Mouse (Mus musculus): ENCODE data around the gene Ank3.

Ank3 gene

DNA sequence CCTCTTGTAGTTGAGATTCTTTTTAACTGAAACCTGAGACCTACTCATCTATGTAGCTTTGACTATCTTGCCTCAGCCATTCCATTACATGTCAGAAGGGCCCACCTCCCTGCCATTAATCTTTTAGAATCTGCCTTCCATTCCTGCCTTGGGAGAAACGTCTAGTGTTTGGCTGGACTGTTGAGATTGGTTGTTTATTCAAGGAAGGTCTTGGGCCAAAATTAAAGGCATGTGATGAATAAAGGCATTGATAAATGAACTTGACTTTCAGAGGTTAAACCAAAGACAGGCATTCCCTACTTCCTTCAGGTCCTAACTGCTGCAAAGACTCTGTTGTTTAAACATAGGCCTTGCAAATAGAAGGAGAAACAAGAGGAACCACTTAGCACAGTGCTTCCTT, 271.9 kb downstream of the Ank3 start:
- peak; percentile 33 for DNase-seq (ENCODE audit: low read depth)

DNA sequence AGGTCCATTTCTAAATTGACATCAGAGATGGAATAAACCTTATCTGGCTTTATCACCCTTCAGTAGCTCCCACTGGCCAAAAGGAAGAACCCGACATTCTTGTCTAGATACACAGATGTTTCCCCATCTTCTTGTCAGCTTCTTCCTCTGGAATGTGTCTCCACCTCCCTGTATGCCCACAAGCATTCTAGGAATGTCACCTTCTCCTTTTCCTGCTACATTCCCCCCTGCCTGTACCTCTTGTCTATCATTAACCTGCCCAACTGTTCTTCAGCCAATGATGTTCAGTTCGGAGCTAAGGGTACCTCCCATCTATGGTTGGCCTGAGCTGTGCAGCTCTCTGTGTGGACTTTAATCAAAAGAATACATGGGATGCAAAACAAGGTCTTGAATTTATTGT, 272.4 kb downstream of the Ank3 start:
- no peak for DNase-seq (ENCODE audit: low read depth)

DNA sequence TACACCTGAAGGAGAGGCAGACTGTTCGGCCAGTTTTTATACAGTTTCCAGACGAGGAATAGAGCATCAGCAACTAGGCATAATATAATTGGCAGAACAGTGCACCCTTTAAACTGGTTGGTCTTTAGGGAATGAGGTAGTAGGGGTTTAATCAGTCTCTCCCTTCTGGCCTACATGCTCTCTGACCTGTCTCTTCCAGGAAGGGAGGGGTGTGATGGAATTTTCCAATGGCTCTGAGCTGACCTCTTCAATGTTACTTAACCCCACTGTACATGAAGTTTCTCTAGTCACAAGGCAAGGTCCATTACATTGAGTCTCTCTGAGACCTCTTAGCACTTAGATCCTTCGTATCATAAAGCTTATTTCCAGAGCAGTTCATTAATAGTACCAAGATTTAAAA, 272.9 kb downstream of the Ank3 start:
- DNase-seq (ENCODE audit: low read depth) = no peak

DNA sequence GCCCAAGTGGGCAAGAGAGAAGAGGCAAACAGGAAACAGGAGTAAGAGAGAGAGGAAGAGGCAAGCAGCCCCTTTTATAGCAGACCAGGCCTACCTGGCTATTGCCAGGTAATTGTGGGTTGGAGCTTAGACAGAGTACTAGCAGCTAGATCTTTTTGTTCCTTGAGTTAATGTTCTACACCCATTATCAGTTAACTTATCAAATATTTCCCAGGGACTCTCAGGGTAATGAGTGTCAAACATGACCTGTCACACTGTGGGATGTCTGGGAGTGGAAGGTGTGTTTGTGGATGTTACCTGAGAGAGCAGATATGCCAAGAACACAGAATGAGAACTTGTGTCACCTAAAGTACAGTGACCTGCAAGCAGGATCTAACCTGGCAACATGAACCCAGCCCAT, 274.0 kb downstream of the Ank3 start:
- no peak for DNase-seq (ENCODE audit: low read depth)

DNA sequence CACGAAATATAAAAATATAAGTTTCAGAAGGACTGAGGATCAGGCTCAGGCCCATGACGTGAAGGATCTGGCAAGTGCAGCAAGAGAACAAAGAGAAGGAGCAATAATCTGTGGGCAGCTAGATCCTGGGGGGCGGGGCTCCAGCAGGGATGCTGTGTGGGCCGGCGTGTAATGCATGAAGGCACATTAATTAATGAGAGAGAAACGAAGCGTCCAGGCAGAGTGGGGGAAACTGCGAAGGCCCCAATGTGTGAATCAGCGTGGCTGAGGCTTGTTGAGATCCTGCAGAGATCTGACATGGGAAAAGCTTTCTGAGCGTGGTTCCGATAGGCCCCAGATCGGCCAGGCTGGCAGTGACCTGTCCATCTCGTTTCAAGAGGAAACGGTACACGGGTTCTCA, 279.7 kb downstream of the Ank3 start:
- no peak for DNase-seq (ENCODE audit: low read depth)

DNA sequence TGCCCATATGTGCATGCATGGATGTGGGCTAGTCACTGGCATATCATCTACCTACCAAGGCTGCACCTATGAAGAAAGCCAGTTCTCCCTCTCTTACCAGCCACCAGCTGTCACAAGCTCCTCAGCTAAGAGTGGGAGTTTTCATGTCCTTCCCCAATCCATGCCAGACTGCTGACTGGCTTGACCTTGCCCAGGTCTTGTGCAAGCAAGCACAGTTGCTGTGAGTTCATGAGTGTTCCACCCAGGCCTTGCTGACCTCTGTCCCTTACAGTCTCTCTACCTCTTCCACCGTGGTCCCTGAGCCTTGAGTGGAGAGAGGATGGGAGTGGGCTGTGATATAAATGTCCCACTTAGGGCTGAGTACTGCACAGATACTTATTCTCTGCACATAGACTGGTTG, 287.8 kb downstream of the Ank3 start:
- no peak for DNase-seq (ENCODE audit: low read depth)

DNA sequence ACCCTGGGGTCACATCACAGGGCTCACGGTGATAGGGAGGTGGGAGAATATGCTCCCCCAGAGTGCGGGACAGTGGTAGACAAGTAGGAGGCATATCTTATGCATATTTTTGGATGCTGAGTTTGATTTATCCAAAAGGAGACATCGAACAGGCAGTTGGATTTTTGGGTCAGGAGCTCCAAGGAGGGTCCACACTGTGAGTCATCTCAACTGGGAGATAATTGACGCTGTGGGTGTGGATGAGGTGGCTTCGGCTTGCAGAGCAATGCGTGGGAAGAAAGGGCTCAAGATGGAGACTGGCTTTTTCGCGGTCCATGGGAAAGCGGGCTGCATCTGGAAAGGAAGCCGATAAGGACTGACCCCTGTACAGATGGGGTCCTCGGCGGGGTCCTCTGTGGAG, 290.5 kb downstream of the Ank3 start:
- no peak for DNase-seq (ENCODE audit: low read depth)

DNA sequence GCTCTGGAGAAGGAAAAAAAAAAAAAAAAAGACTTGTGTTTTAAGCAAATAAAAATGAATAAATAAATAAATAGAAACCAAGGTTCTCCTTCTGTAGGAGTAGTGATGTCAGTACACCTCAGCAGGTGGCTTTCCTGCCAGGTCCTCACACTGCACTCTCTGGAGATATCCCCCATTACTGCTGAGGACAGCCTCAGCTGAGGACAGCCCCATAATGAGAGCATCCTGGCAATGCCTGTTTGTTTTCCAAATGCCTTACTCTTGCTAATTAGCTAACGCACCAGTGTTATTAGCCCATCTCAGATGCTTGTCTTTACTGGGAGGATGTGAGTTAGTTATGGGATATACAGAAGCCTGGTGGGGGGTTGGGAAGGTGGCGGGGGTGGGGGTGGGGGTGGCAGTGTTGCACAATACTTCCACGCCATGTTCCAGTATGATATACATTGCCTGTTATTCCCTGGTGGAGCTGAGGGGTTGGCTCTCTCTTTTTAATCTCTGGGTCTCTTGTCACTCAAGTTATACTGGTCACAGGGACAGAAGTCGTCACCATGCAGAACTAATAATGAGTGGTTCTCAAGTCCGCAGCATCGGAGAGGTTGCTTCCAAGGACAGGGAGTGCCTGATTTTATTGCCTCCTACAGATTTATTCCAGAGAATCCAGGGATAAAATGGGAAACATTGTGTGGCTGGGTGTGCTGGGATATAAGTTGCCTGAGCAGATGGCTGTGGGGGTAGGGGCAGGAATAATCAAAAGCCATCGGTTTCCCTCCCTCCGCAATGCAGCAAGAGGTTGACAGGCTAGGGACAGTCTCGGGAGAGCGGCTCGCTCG, 291.8 kb downstream of the Ank3 start:
- no peak for DNase-seq (ENCODE audit: low read depth)

DNA sequence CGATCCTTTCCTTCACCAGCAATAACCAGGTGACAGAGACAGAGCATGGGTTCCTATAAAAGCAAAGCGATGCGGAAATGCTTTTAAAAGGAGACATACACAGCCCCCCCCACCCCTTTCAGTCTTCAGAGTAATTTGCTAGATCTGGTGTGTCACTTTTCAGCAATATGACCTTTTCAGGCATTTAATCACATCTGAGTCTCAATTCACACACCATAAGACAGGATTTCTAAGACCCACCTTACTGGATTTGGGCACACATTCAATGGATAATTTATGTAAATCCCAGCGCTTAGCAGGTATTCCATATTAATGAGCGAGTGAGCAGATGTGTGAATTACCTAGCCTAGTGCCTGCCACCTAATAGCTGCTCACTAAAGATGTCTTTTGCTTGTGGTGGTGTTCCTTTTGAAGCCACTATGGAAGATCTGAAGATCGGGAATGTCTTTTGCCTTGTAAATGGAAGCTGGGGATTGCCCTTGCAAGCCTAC, 292.4 kb downstream of the Ank3 start:
- DNase-seq (ENCODE audit: low read depth) = no peak

DNA sequence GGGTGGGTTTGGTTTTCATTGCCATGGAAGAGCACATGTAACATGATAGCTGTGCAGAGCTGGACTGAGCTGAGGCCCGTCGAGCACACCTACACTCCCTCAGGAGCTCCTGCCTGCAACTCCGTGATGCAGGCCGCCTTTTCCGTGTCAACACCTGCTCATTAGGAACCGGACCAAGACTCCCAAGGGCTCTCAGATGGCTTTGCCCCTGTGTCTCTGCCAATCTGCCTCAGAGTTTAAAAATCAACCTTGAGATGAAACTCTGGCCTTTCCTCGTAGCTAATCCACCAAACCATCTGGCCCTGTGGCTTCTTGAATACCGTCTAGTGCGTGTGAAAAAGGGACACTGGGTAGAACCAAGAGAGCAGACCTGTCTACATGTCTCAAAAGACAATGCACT, 297.4 kb downstream of the Ank3 start:
- DNase-seq (ENCODE audit: low read depth) = no peak

DNA sequence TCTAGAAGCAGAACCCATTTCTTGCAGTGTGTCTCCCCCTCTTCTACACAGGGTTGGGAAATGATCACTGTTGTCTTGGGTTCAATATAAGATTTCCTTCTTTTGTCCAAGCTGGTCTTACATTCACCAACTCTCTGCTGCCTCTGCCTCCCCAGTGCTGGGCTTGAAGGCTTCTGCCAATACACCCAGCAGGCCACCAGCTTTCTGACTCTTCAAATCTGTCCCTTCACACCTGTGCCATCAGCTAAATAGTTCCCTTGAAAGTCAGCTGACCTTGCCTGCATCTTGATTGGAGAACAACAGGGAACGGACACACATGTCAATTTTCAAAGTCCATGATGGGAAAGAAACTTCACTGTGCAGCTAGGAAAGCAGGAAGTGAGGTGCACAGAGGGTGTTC, 300.1 kb downstream of the Ank3 start:
- DNase-seq (ENCODE audit: low read depth) = no peak

DNA sequence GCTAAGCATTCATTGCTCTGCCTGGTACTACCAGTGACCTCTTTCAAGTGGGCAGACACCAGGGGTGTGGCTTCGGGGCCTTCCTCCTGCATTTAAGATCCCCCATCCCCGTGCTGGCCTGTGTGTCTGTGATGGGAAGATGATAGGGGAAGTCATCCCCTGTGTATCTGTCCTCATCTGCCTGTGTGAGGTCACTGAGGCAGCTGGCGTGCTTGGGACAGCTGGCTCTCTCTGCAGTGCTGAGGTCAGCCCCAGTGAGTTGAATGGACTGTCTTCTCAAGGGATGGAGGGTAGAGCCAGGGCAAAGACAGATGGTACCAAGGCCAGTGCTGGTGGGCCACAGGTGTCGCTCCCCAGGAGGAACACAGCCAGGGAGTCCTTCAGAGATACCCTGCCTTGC, 302.7 kb downstream of the Ank3 start:
- no peak for DNase-seq (ENCODE audit: low read depth)

DNA sequence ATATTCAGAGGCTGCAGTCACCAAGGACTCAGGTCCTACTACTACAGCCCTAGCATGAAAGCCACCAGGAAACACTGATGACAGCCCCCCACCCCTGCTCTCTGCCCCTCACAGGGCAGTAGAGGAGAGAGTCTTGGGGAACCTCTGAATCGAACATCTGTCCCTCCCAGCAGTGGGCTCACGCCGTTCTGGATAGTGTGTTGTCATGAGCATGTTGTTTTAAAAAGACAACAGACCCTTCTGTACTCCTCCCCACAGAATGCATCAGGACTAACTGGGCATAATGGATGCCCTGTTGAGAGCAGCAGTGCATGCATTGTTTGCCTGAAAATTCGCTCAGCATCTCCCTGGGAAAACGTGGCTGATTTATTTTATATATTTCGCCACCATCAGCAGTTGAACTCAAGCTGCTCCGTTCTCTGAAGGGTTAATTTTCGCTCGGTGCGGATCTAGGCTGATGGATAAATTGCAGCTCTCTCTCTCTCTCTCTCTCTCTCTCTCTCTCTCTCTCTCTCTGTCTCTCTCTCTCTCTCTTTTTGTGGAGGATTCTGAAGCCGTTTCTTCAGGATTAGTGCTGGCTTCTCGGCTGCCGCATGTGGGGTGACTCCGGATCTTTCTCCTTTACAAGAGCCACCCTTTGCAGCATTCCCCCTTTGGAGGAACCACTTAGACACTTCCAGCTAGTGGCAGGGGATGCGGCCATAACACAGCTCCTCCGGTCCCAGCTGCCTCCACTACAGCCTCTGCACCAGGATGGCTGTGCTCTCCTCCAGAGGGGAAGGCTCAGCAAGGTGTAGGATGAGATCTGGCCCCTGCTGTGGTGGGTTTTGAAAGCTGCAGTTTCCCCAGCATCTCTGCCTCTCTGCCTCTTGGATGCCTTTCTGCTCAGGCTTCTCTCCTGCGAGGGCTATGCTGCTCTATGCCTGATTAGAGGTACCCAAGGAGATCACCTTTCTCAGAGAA, 307.5 kb downstream of the Ank3 start:
- no peak for DNase-seq (ENCODE audit: low read depth)

DNA sequence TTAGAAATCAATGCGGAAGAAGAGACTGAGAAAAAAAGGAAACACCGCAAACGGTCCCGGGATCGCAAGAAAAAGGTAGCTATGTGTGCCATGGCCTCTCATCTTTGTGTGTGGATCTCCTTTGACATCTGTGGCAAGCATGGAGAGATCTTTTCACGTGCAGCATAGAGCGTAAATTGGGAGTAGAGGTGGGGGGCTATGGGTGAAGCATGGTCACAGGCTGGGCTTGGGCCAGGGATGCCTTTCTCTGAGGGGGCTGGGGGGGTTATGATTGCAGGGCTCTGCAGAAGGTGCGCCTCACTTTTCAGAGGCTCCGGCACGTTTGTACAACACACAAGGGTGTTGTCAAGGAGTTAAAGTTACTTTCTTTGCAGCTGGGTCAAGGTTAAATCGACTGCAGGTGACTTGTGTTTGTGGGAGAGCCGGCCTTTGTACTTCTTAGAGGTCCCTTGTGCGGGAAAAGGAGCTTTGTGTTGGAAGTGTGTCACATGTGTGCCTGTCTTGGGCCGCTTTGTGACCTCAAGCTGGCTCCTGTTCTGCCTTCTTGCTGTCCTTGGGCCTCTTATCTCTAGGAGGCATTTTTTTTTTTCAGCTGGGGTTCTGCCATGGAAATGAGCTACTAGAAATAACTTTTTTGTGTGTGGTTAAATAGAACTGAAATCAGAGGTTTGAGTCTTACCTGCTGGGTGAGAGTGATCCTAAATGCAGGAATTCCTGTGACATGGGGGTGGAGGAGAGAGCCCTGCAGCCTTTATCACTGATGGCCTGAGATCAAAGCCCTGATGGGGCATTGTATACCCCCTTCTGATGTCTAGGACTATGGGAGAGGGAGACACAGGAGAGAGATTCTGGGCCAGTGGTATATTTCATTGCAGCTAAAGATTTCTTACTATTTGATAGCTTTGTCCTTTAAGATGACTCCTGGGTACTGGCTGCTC, 308.5 kb downstream of the Ank3 start:
- DNase-seq (ENCODE audit: low read depth) = no peak

DNA sequence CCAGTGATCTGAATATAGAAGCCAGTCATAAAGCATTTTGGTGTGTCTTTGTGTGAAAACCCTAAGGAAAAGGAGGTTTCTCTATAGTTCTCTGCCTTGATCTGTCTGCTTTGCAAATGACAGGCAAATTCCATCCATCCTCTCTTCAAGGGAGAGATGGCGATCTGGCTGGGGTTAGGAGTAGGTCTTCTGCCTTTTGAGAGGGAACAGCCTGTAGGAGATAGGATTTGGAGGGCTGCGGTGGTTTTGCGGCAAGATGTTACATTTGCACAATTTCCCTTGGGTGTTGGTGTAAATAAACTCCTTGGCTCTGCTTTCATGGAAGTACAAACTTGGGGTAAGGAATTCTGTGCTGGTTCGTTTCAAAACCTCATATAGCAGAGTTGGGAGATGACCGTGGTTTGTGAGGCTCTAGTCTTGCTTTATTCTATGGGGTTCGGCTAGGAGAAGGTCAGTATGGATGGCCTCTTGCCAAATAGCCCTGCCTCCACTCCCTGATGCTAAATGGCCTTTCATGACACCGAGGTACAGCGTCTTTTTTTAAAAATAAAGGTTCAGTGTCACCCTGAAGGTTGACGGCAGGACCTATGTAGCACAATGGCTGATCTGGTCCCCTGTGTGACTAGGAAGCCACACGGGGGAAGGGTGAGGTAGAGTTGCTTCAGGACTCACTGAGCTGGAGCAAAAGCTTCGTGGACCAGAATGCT, 309.4 kb downstream of the Ank3 start:
- DNase-seq (ENCODE audit: low read depth) = no peak

DNA sequence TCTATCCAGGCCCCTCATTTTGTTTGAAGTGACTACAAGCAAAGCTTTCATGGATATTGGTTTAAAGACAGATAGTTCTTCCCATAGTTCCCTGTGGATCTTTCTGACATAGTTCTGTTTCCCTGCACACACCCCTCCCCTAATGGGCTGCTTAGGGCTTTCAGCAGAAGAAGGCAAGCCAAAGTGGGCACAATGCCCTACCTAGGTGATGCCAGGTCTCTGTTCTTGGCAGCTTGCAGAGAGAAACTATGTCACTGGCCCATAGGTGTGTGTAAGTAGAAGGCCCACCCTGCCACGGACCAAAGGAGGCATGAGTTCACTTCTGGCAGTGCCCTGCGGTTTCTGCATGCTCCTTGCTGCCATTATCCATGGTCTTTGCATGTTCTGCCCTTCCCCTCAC, 311.1 kb downstream of the Ank3 start:
- DNase-seq (ENCODE audit: low read depth) = no peak

DNA sequence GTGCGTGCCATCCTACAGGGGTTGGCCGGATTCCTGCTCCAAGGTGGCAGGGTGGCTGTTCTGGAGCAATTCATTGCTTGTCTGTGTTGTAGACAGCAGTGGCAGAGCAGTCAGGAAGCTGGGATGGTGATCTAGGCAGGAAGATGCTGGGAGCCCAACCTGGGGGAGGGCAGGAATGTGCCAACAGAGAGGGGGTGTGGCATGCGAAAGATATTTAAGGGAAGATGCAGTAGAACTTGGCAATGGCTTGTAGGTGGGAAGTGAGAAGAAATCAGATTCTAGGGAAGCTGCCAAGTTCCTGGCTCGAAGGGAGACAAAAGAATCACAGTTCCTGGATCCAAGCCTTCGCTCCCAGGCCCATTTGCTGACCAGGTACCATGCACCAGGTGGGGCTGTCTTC, 312.2 kb downstream of the Ank3 start:
- DNase-seq (ENCODE audit: low read depth) = no peak

DNA sequence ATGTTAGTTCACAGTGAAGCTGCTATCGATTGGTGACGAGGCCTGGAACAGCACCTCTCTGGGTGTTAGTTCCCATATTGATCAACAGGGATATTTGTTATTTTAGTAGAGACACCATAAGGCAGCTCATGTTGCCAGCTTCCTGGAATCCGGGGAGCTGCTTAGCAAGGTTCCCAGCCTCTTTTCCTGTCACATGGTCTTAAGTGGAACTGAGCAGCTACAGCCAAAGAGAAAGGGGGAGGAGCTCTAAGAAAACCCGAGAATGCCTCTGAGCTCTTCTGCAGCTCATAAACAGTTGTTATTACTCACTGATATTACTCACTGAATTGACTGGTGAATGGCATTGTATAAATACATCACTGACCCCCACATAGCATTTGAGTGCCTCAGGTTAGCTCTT, 318.3 kb downstream of the Ank3 start:
- no peak for DNase-seq (ENCODE audit: low read depth)

DNA sequence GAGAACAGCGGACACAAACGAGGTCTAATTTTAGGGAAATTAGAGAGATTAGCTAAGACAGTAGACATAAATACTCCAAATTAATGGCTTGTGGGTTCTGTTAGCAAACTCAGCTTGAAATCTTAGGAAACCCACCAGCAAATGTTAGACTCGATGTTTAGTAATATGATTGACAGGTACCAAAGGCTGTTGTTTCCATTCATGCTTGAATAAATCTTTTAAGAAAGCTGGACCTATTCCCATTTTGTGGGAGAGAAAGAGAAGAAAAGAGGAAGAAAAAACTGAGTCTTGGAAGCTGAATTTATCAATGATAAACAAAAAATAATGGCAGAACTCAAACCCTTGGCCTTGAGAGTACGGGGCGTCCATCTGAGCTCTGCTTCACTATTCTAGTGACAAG, 320.8 kb downstream of the Ank3 start:
- no peak for DNase-seq (ENCODE audit: low read depth)

DNA sequence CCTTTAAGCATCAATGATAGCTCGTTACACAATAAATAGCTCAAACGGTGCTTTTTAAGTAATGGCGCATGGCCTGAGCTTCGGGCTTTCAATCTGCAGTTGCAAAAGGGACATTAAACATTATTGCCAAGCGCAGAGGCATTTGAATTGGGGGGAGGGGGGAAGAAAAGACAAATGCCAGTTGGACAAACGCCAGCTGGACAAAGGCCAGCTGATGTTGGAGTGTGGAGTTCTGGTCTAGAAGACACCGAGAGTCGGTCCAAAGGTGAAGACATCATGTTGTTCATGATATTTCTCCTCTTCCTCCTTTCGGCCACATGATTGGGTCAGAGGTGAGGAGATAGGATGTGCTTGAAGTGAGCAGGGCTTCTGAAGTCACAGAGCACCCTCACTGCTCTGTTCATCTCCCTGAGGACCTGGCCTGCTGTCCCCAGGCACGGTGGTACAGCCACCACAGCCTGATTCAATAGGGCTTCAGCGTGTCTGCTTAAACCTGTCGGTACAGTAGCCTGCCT, 321.4 kb downstream of the Ank3 start:
- no peak for DNase-seq (ENCODE audit: low read depth)

DNA sequence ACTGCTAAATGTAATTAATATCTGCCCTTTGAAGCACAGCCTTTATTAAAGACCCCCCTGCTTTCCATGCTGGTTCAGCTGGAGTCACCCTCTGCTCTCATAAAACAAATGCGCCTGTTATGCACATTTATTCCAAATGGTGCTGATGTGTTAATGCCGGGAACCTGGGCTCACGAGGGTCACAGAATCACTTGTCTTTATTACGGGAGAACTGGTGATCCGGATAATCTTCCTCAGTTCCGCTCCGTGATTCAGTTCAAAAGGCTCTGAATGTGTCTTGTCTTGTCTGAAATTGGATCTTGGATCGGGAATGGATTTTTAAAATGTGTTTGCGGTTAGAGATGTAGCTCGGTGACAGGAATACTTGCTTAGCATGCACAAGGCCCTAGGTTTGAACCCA, 321.9 kb downstream of the Ank3 start:
- no peak for DNase-seq (ENCODE audit: low read depth)
